Mouse (Mus musculus): ENCODE measurements around the gene Ptprk.

DNA sequence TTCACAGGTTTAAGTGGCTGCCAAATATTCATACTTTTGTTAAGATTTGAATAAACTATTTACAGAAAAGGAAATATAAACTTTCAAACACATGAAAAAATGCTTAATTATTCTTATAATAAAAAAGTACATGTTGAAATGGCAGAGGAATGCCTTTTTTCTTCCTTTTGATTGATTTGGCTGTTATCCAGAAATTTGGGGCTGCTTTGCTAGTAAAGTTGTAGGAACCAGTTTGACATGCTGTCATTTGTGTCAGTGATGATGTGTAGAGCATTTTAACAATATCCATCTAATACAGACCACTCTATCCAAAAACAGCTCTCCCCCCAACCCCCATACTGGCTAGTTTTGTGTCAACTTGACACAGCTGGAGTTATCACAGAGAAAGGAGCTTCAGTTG lies 86.7 kb downstream of the Ptprk start:
- no peak for TF ChIP-seq CTCF (IDR thresholded peaks at IDR 0.05; ENCODE audit: borderline replicate concordance, insufficient read depth, low read depth, low read length)
- TF ChIP-seq POLR2A (IDR thresholded peaks at IDR 0.05; ENCODE audit: borderline replicate concordance, insufficient read depth, low read length), result no peak

Measured in cerebellum, adult 2 months (tissue).